Mouse (Mus musculus): ENCODE data around the gene Atp6v1g3. TPM values are rescaled to one million over a fixed set of nuclear protein-coding genes. Genes with fewer than 3 reads are reported as not detected.

Atp6v1g3 gene
- not detected in 2 replicates for polyA plus RNA-seq (2016; fragmentation: Nextera tagmentation; extraction: Ambion mirVana)

DNA sequence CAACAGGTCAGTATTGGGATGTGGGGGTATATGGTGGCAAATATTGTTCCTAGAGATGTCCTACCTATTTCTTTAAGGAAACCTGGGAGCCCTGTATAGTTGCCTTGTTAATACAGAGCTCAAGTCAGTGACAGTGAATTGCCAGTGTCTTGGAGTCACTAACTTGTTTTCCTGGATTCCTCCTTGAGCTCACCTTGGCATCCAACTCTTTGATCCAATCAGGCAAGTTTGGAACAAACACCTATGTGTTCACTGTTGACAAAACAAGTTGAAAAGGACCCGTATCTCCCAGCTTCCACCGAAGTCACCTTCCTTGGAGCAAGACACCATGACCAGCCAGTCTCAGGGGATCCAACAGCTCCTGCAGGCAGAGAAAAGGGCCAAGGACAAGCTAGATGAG, at the start of gene Atp6v1g3:
TSS of gene Atp6v1g3 (plus strand) at position 301 of the 400 bp plus-strand sequence.
- no peaks in the 10 kb centered on the region for H3K9me3 ChIP-seq (replicated peaks)
- H3K4me1 ChIP-seq (replicated peaks) = no peaks in the 10 kb centered on the region
- H3K4me2 ChIP-seq = no peak within 1 kb of the TSS
- no peak within 1 kb of the TSS for H3K4me3 ChIP-seq
- no peaks in the 10 kb centered on the region for H3K36me3 ChIP-seq
- no peak for ATAC-seq (ENCODE audit: insufficient number of reproducible peaks, low FRiP score)
- no peaks in the 10 kb centered on the region for H3K27me3 ChIP-seq (replicated peaks)
- no peak within 1 kb of the TSS for H3K9ac ChIP-seq
- WGBS = 79% methylated on average over 2 of the region's 2 CpGs
- no peak within 1 kb of the TSS for H3K27ac ChIP-seq (ENCODE audit: poor library complexity, severe bottlenecking)

DNA sequence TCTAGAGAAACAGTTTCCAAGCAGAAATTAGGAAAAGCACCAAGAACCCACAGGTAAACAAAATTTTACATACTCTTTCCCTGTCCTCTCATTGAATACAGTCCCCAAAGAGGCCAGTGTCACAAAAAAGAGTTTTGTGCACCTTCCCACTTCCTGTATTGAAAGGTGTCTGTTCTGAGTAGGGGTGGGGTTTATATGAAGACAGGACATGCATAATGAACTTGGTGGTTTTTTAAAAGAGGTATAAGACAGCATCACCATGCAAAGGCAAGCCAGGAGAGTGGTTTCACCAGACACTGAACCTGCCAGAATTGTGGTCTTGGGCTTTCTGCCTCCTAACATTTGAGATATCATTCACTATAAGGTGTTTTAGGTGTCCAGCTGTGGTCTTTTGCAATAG, 40.5 kb upstream of the Atp6v1g3 start:
- H3K4me1 ChIP-seq (replicated peaks) = no peaks in the 10 kb centered on the region
- H3K27me3 ChIP-seq (replicated peaks) = no peaks in the 10 kb centered on the region
- ATAC-seq (ENCODE audit: insufficient number of reproducible peaks, low FRiP score) = no peak
- H3K4me3 ChIP-seq = no peak overlapping the region
- H3K9ac ChIP-seq = no peak overlapping the region
- no peak overlapping the region for H3K27ac ChIP-seq (ENCODE audit: poor library complexity, severe bottlenecking)
- H3K4me2 ChIP-seq = no peak overlapping the region
- no peaks in the 10 kb centered on the region for H3K36me3 ChIP-seq
- peaks cover 2% of the 10 kb centered on the region; the same call in 1 of the 2 replicates for H3K9me3 ChIP-seq (replicated peaks)

DNA sequence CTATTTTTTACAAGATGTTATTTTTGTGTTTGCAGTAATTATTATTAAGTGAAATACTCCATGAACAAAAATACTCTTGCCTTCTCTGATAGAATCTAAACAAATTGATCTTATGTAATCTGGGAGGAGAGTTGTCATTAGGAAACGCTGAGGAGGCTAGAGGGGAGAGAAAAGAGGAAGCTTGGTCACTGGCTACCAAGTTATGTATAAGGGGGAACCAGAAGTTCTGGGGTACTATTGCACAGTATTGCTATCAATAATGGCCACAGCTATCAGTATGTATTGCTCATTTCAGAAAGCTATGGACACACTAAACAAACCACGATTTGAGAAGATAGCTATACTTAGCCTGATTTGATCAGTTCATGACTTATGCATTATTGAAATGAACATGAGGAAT, 36.3 kb upstream of the Atp6v1g3 start:
- no peak for ATAC-seq (ENCODE audit: insufficient number of reproducible peaks, low FRiP score)
- no peaks in the 10 kb centered on the region for H3K4me1 ChIP-seq (replicated peaks)
- 68% methylated on average over 2 of the region's 2 CpGs for WGBS

DNA sequence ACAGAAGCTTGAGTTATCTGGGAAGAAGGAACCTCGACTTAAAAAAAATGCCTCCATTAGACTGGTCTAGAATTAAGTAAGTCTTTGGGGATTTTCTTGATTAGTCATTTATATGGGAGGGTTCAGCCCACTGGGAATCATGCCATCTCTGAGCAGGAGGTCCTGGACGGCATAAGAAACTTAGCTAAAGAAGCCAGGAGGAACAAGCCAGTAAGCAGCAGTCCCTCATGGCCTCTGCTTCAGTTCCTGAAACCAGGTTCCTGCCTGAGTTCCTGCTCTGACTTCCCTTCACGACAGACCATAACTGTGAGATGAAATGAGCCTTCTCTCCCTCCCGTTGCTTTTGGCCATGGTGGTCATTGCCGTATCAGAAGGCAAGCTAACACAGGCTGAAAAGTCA, 29.6 kb upstream of the Atp6v1g3 start:
- 0 out of 2 replicates have a peak overlapping the region, but pooled peaks have one; percentile 43 for H3K27ac ChIP-seq (ENCODE audit: poor library complexity, severe bottlenecking)
- no peak for ATAC-seq (ENCODE audit: insufficient number of reproducible peaks, low FRiP score)
- H3K4me1 ChIP-seq (replicated peaks) = peaks cover 3% of the 10 kb centered on the region; the same call in 1 of the 2 replicates
- no peak overlapping the region for H3K4me3 ChIP-seq
- no peak overlapping the region for H3K4me2 ChIP-seq
- no peak overlapping the region for H3K9ac ChIP-seq
- 57% methylated on average over 5 of the region's 5 CpGs for WGBS
- no peaks in the 10 kb centered on the region for H3K27me3 ChIP-seq (replicated peaks)
- H3K36me3 ChIP-seq = no peaks in the 10 kb centered on the region
- H3K9me3 ChIP-seq (replicated peaks) = no peaks in the 10 kb centered on the region

More for the DNA sequence above, 36.3 kb upstream of the Atp6v1g3 start:
- H3K36me3 ChIP-seq = no peaks in the 10 kb centered on the region
- H3K4me2 ChIP-seq = no peak overlapping the region
- no peak overlapping the region for H3K4me3 ChIP-seq
- H3K27me3 ChIP-seq (replicated peaks) = no peaks in the 10 kb centered on the region
- H3K9ac ChIP-seq = no peak overlapping the region
- no peak overlapping the region for H3K27ac ChIP-seq (ENCODE audit: poor library complexity, severe bottlenecking)
- H3K9me3 ChIP-seq (replicated peaks) = no peaks in the 10 kb centered on the region

DNA sequence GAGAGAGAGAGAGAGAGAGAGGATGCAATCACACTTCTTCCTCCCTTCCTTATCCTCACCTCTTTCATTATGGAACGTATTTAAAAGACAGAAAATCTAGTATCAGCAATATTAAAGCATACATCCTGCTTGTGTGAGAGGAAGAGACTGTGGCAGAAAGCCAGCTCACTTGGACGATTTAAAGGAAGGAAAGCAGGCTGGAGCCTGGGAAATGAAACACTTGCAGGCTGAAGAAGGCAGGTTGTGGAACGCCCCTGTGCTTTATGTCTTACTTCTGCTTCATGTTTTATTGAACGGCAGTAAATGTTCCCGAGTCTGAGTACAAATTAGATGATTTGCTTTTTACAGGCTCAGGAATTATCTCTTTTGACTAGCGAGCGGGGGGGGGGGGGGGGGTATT, 29.1 kb upstream of the Atp6v1g3 start:
- peak overlapping the region; percentile 43; the same call in 1 of the 2 replicates for H3K27ac ChIP-seq (ENCODE audit: poor library complexity, severe bottlenecking)
- no peaks in the 10 kb centered on the region for H3K9me3 ChIP-seq (replicated peaks)
- no peak overlapping the region for H3K9ac ChIP-seq
- H3K4me1 ChIP-seq (replicated peaks) = peaks cover 3% of the 10 kb centered on the region; the same call in 1 of the 2 replicates
- ATAC-seq (ENCODE audit: insufficient number of reproducible peaks, low FRiP score) = no peak
- H3K27me3 ChIP-seq (replicated peaks) = no peaks in the 10 kb centered on the region
- 40% methylated on average over 7 of the region's 7 CpGs for WGBS
- H3K4me3 ChIP-seq = no peak overlapping the region
- no peaks in the 10 kb centered on the region for H3K36me3 ChIP-seq
- H3K4me2 ChIP-seq = peak overlapping the region; percentile 12; the same call in 1 of the 2 replicates

DNA sequence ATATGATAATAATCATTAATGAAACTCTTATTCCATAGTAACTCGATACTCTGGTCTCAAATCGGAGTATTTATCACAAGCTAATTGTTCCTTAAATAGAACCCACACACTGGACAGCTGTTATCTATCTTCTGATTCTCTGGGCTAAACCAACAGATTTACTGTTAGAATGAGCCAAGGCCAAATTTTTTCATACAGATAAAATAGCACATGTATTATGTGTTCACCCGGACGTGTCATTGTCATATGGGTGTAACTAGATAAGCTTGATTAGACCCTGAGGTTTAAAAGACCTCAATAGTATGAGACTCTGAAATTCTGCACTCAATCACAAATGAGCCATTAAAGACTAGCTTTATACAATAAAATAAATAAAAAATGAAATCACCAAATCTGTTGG, 28.4 kb upstream of the Atp6v1g3 start:
- Histone ChIP-seq H3K4me2 (no peak overlapping the region), H3K27ac (ENCODE audit: poor library complexity, severe bottlenecking) (no peak overlapping the region), H3K4me3 (no peak overlapping the region), H3K27me3 (replicated peaks) (no peaks in the 10 kb centered on the region), H3K4me1 (replicated peaks) (peaks cover 3% of the 10 kb centered on the region; the same call in 1 of the 2 replicates), H3K36me3 (no peaks in the 10 kb centered on the region), H3K9me3 (replicated peaks) (no peaks in the 10 kb centered on the region), H3K9ac (no peak overlapping the region)
- ATAC-seq (ENCODE audit: insufficient number of reproducible peaks, low FRiP score) = no peak
- WGBS = 47% methylated on average over 4 of the region's 4 CpGs

DNA sequence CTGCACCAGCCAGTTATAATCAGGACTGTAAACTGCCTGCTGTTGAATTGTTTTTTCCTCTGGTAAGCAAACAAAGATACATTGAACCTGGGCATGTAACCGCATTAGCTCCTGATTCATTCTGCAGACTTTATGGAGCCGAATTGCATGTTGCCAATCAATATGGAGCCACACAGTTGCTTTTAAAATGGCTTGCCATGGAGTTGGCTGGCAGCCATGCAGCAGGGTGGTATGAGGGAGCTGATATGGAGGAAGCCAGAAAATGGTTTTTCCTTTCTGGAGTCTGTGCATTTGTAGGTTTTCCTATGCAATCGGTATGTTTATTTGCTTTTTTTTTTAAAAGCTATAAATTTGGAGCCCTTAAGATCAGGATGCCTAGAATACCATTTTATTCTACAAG, 28.0 kb upstream of the Atp6v1g3 start:
- Histone ChIP-seq H3K36me3 (no peaks in the 10 kb centered on the region), H3K4me1 (replicated peaks) (peaks cover 3% of the 10 kb centered on the region; the same call in 1 of the 2 replicates), H3K9ac (no peak overlapping the region), H3K4me2 (no peak overlapping the region), H3K27me3 (replicated peaks) (no peaks in the 10 kb centered on the region), H3K4me3 (no peak overlapping the region), H3K9me3 (replicated peaks) (no peaks in the 10 kb centered on the region), H3K27ac (ENCODE audit: poor library complexity, severe bottlenecking) (no peak overlapping the region)
- 78% methylated on average over 3 of the region's 3 CpGs for WGBS
- no peak for ATAC-seq (ENCODE audit: insufficient number of reproducible peaks, low FRiP score)

DNA sequence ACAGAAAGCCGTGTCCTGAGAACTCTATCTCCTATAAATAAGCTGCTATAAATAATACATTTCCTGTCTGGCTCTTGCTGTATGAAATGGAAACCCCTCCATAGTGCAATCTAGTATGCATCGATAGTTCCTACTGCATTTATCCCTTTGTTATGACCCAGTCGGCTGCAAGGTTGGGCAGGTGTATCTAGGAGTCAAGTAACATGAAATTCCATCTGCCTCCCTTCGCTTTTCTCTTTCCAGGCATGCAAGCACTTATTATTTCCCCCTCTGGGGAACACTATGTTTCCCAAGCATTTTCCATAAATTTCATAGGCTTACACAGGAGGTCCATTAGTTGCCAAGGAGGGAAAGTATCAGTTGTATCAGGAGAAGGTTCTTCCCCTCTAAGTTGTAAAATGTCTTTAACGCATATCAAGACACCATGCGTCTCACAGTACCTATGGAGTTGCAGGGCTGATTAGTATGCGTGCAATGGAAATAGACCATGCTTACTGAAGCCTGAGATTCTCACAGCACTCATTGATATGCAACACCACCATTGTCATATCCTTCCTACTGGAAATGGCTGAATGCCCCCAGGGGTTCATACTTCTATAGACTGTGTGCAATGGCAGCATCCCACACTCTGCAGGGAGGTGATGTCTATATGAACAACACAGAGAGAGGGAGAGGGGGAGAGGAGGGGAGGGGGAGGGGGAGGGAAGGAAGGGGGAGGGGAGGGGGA, 26.9 kb upstream of the Atp6v1g3 start:
- Histone ChIP-seq H3K9ac (no peak overlapping the region), H3K4me2 (no peak overlapping the region), H3K27me3 (replicated peaks) (no peaks in the 10 kb centered on the region), H3K4me3 (no peak overlapping the region), H3K9me3 (replicated peaks) (no peaks in the 10 kb centered on the region), H3K36me3 (no peaks in the 10 kb centered on the region), H3K4me1 (replicated peaks) (peaks cover 3% of the 10 kb centered on the region; the same call in 1 of the 2 replicates), H3K27ac (ENCODE audit: poor library complexity, severe bottlenecking) (no peak overlapping the region)
- WGBS = 84% methylated on average over 7 of the region's 7 CpGs
- ATAC-seq (ENCODE audit: insufficient number of reproducible peaks, low FRiP score) = no peak

DNA sequence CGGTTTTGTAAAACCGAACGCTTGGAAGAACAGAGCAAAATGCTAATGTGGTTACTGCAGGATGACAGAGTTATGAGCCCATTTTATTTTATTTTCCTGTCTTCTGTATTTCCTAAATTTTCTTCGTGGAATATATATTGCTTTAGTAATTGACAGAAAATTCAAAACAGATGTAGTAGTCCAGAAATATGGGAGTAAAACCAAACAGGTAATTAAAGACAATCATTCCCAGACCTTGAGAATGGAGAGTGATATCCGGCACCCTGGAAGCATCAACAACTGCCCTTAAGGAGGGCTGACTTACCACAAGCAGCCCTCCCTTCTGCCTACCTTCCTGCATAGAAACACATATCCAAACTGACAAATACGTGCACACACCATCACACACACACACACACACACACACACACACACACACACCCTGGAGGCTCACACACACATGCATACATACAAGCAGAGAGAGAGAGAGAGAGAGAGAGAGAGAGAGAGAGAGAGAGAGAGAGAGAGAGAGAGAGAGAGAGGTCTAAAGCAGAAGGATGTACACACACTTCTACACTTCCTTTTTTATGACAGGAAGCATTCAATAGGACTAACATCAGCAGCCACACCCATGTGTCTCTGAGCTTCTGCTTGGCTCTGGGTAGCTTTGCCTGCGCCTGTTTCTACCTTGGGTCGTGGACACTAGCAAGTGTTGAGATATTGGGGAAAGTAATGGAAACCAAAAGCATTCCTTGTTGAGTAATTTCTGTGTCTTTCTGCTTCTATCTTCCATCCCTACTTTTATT, 25.6 kb upstream of the Atp6v1g3 start:
- 81% methylated on average over 8 of the region's 8 CpGs for WGBS
- no peak for ATAC-seq (ENCODE audit: insufficient number of reproducible peaks, low FRiP score)
- no peak overlapping the region for H3K4me2 ChIP-seq

DNA sequence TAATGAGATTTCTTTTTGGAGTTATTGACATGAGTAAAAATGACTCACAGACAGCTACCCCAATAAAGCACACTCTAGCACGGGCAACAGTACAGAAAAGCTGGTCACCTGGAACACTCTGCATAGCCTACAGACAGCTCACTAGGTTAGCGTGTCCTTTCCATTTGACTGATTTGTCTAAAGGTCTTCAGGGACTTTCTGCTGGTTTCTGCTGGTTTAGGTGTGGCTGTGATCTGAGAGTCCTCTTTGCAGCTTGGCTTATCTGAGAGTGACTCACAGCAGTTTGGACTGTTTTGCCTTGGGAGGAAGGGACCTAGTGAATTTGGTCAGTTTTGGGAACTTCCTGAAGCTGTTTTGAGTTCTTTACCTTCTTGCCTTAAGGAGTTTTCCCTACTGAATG, 24.8 kb upstream of the Atp6v1g3 start:
- no peak overlapping the region for H3K9ac ChIP-seq
- H3K36me3 ChIP-seq = no peaks in the 10 kb centered on the region
- H3K4me3 ChIP-seq = no peak overlapping the region
- no peak overlapping the region for H3K4me2 ChIP-seq
- H3K9me3 ChIP-seq (replicated peaks) = no peaks in the 10 kb centered on the region
- H3K27me3 ChIP-seq (replicated peaks) = no peaks in the 10 kb centered on the region
- peaks cover 3% of the 10 kb centered on the region; the same call in 1 of the 2 replicates for H3K4me1 ChIP-seq (replicated peaks)
- H3K27ac ChIP-seq (ENCODE audit: poor library complexity, severe bottlenecking) = no peak overlapping the region
- no peak for ATAC-seq (ENCODE audit: insufficient number of reproducible peaks, low FRiP score)
- WGBS = 83% methylated on average over 2 of the region's 2 CpGs

More for the DNA sequence above, 25.6 kb upstream of the Atp6v1g3 start:
- peaks cover 3% of the 10 kb centered on the region; the same call in 1 of the 2 replicates for H3K4me1 ChIP-seq (replicated peaks)
- H3K9me3 ChIP-seq (replicated peaks) = no peaks in the 10 kb centered on the region
- H3K36me3 ChIP-seq = no peaks in the 10 kb centered on the region
- no peak overlapping the region for H3K4me3 ChIP-seq
- no peaks in the 10 kb centered on the region for H3K27me3 ChIP-seq (replicated peaks)
- no peak overlapping the region for H3K27ac ChIP-seq (ENCODE audit: poor library complexity, severe bottlenecking)
- H3K9ac ChIP-seq = no peak overlapping the region

DNA sequence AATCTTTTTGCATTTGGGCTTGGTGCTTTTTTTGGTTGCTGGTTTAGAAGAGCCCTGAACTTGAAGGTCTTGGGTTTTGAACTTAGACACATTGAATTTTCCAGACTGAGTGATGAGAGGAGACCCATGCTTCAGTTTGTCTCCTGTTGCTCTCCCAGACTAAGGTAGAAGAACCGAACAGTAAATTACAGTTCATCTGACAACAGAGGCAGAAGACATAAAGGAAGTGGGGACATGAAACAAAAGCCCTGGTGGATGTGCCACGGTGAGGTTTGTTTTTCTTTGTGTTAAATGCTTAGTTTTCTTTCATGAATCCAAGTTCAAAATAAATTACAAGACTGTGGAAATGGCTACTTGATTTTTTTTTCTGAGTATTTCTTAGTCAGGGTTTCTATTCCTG, 22.6 kb upstream of the Atp6v1g3 start:
- H3K36me3 ChIP-seq = no peaks in the 10 kb centered on the region
- no peak for ATAC-seq (ENCODE audit: insufficient number of reproducible peaks, low FRiP score)
- no peaks in the 10 kb centered on the region for H3K27me3 ChIP-seq (replicated peaks)
- no peaks in the 10 kb centered on the region for H3K9me3 ChIP-seq (replicated peaks)
- H3K4me1 ChIP-seq (replicated peaks) = no peaks in the 10 kb centered on the region
- no peak overlapping the region for H3K4me2 ChIP-seq
- H3K9ac ChIP-seq = no peak overlapping the region
- WGBS = 68% methylated on average over 2 of the region's 2 CpGs
- no peak overlapping the region for H3K4me3 ChIP-seq
- H3K27ac ChIP-seq (ENCODE audit: poor library complexity, severe bottlenecking) = no peak overlapping the region
